Mouse (Mus musculus) embryonic fibroblast, embryonic 13.5 days (primary cell): ENCODE results near the gene Shisa7. TPM values are rescaled to one million over a fixed set of nuclear protein-coding genes. Genes with fewer than 3 reads are reported as not detected.

Experiments used
- H3K27ac ChIP-seq: 2 replicates; pipeline ENCODE4 v1.5.1; 2012; ENCODE audit warnings: low read length, control low read depth, inconsistent platforms; ENCODE audit not compliant: insufficient read depth
- H3K4me1 ChIP-seq: 2 replicates; pipeline ENCODE4 v1.6.1; 2011; ENCODE audit warnings: low read length; ENCODE audit not compliant: control insufficient read depth, insufficient read depth
- H3K4me3 ChIP-seq: 2 replicates; pipeline ENCODE4 v1.5.1; 2011; ENCODE audit warnings: mild to moderate bottlenecking, control low read depth, low read length; ENCODE audit not compliant: insufficient read depth
- CTCF ChIP-seq: IDR thresholded peaks from 2 replicates; pipeline ENCODE4 v1.5.1; 2011; ENCODE audit warnings: mild to moderate bottlenecking, control low read depth, low read length, moderate library complexity, borderline replicate concordance; ENCODE audit not compliant: insufficient read depth
- POLR2A ChIP-seq: IDR thresholded peaks from 2 replicates; pipeline ENCODE4 v1.6.1; 2011; ENCODE audit warnings: low read depth, mild to moderate bottlenecking, control low read depth, low read length, moderate library complexity
- polyA plus RNA-seq: library from polyadenylated mRNA; stranded (reverse); fragments of >200 nt; gene quantifications from 2 replicates; pipeline ENCODE4 v1.2.4, GENCODE M21; 2011; ENCODE audit warnings: low read depth; ENCODE audit not compliant: missing spikeins, insufficient read length

The Shisa7 gene
- polyA plus RNA-seq, 1 experiment: not detected

- Histone ChIP-seq H3K4me1 (no peaks in the 10 kb centered on the region), H3K27ac (no peak overlapping the region), H3K4me3 (no peak overlapping the region)
- no peak for TF ChIP-seq POLR2A
- no peak for TF ChIP-seq CTCF
These were observed 6.3 kb upstream of the Shisa7 start for GRCm38 (mm10) chr7:4850621-4851314.

- no peak for TF ChIP-seq CTCF
- Histone ChIP-seq H3K4me1 (no peaks in the 10 kb centered on the region), H3K4me3 (no peak overlapping the region), H3K27ac (no peak overlapping the region)
These were observed 4.9 kb upstream of the Shisa7 start for GRCm38 (mm10) chr7:4849372-4849771.

- no peak for TF ChIP-seq CTCF
- no peak for TF ChIP-seq POLR2A
- Histone ChIP-seq H3K4me3 (no peak overlapping the region), H3K27ac (no peak overlapping the region), H3K4me1 (no peaks in the 10 kb centered on the region)
These were observed 417 bp upstream of the Shisa7 start for GRCm38 (mm10) chr7:4844917-4845309.

- Histone ChIP-seq H3K4me3 (no peak overlapping the region), H3K4me1 (no peaks in the 10 kb centered on the region), H3K27ac (no peak overlapping the region)
- TF ChIP-seq POLR2A (no peak), CTCF (no peak)
These were observed 772 bp downstream of the Shisa7 start for GRCm38 (mm10) chr7:4843604-4844244.

GRCm38 (mm10) chr7:4842634-4843131 is 1.8 kb downstream of the Shisa7 start:
- H3K4me3 ChIP-seq: no peak overlapping the region
- no peaks in the 10 kb centered on the region for H3K4me1 ChIP-seq
- no peak for TF ChIP-seq CTCF
- TF ChIP-seq POLR2A: no peak
- H3K27ac ChIP-seq: no peak overlapping the region

GRCm38 (mm10) chr7:4842077-4842476 is 2.4 kb downstream of the Shisa7 start:
- Histone ChIP-seq H3K4me1 (no peaks in the 10 kb centered on the region), H3K4me3 (no peak overlapping the region), H3K27ac (no peak overlapping the region)
- TF ChIP-seq CTCF: no peak
- no peak for TF ChIP-seq POLR2A

- Histone ChIP-seq H3K4me3 (no peak overlapping the region), H3K27ac (no peak overlapping the region), H3K4me1 (no peaks in the 10 kb centered on the region)
- TF ChIP-seq CTCF (no peak), POLR2A (no peak)
These were observed 6.9 kb downstream of the Shisa7 start for GRCm38 (mm10) chr7:4837639-4838038.

GRCm38 (mm10) chr7:4836351-4836792 is 8.1 kb downstream of the Shisa7 start:
- TF ChIP-seq CTCF (peak; percentile 45; the same call in 1 of the 2 replicates), POLR2A (no peak)
- Histone ChIP-seq H3K4me1 (no peaks in the 10 kb centered on the region), H3K4me3 (no peak overlapping the region), H3K27ac (no peak overlapping the region)

GRCm38 (mm10) chr7:4835631-4836327 is 8.7 kb downstream of the Shisa7 start:
- Histone ChIP-seq H3K27ac (no peak overlapping the region), H3K4me3 (no peak overlapping the region)

GRCm38 (mm10) chr7:4830476-4830875 is 14.0 kb downstream of the Shisa7 start:
- H3K4me3 ChIP-seq: no peak overlapping the region
- TF ChIP-seq CTCF (no peak), POLR2A (no peak)
- H3K4me1 ChIP-seq: no peaks in the 10 kb centered on the region
- H3K27ac ChIP-seq: no peak overlapping the region

More at GRCm38 (mm10) chr7:4835631-4836327, 8.7 kb downstream of the Shisa7 start:
- TF ChIP-seq POLR2A (no peak), CTCF (no peak)
- H3K4me1 ChIP-seq: no peaks in the 10 kb centered on the region
